In the genomic region with DNA sequence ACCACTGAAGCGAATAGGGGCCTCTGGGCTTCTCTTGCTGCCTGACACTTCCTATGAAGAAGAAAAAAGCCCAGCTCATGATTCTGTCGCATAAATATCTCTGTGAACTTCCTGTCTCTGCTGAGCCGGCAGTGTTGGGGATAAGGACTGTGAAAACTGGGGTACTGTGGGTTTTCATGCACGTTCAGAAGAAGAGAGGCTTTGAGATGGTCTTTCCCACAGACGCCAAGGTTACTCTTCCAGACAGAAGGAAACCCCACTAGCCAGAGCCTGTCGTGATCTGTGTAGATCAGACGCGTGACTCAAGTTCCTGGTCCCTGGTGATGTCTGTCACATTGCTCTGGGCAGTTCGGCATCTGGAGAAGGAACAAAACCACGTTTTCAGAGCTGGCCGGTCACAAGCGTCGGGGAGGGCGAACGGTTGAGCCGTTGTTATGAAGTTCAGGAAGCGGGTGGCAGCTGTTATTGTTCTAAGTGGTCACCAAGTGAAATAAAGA, we compare ENCODE assay signal across 7 mouse cellular contexts. TPM values are rescaled to one million over a fixed set of nuclear protein-coding genes. Genes with fewer than 3 reads are reported as not detected.
DNase-seq lines count a peak whose midpoint lies in the region; ATAC-seq and TF ChIP-seq lines count a peak whose summit lies in the region.

No protein-coding gene starts in this region.

- TF ChIP-seq EP300 in lung, postnatal 0 days (IDR thresholded peaks at IDR 0.05): peak; percentile 87

- no peak overlapping the region for H3K27ac ChIP-seq in testis, adult 2 months (ENCODE audit: control insufficient read depth, insufficient read depth, low read depth, low read length)
- H3K27ac ChIP-seq in lung, postnatal 0 days (ENCODE audit: low read length): peak overlapping the region; percentile 92

- H3K4me3 ChIP-seq in testis, adult 2 months (ENCODE audit: control insufficient read depth, low read depth, low read length): peak overlapping the region; percentile 62
- no peak overlapping the region for H3K4me3 ChIP-seq in lung, postnatal 0 days (ENCODE audit: low read depth, low read length)

- ATAC-seq in lung, postnatal 0 days: peak; percentile 86

- TF ChIP-seq CTCF in testis, adult 2 months (IDR thresholded peaks at IDR 0.05; ENCODE audit: control insufficient read depth, insufficient read depth, insufficient replicate concordance, low read depth, low read length): no peak
- no peak for TF ChIP-seq CTCF in lung, postnatal 0 days (IDR thresholded peaks at IDR 0.05)

- 36% methylated on average over 17 of the region's 17 CpGs for WGBS in lung, postnatal 0 days

- H3K4me2 ChIP-seq in lung, postnatal 0 days (replicated peaks; ENCODE audit: low read depth, low read length): no peak overlapping the region

- H3K9ac ChIP-seq in lung, postnatal 0 days (replicated peaks; ENCODE audit: low read depth): 0 out of 2 replicates have a peak overlapping the region, but pooled peaks have one; percentile 19

- H3K36me3 ChIP-seq in testis, adult 2 months (ENCODE audit: control insufficient read depth, insufficient read depth, low read length): no peaks in the 10 kb centered on the region
- no peaks in the 10 kb centered on the region for H3K36me3 ChIP-seq in lung, postnatal 0 days (ENCODE audit: insufficient read depth, low read length)

- no peak for DNase-seq in testis, postnatal 10 days (ENCODE audit: low spot score)
- peak; percentile 54 to 82 for DNase-seq in heart, adult 18-20 months
- DNase-seq in kidney, adult 8-10 months: peak; percentile 52 to 67
- DNase-seq in lung, postnatal 0 days (ENCODE audit: low spot score): peak; percentile 78
- no peak for DNase-seq in urinary bladder, postnatal 25 days (ENCODE audit: low spot score)
- no peak for DNase-seq in thymus, adult 18-20 months

- no peaks in the 10 kb centered on the region for H3K27me3 ChIP-seq in testis, adult 2 months (ENCODE audit: control insufficient read depth, insufficient read depth, low read length)
- H3K27me3 ChIP-seq in lung, postnatal 0 days (replicated peaks; ENCODE audit: insufficient read depth, low read length): no peaks in the 10 kb centered on the region

- no peaks in the 10 kb centered on the region for H3K9me3 ChIP-seq in lung, postnatal 0 days (ENCODE audit: low read length)

- H3K4me1 ChIP-seq in testis, adult 2 months (ENCODE audit: control insufficient read depth, insufficient read depth, low read length): peaks cover 4% of the 10 kb centered on the region; the same call in 1 of the 2 replicates
- peaks cover 4% of the 10 kb centered on the region; the same call in 1 of the 2 replicates for H3K4me1 ChIP-seq in lung, postnatal 0 days (ENCODE audit: insufficient read depth, low read depth, low read length)

- no peak for TF ChIP-seq POLR2A in testis, adult 2 months (IDR thresholded peaks at IDR 0.05; ENCODE audit: control insufficient read depth, low read depth, low read length)

RNA-seq across cellular contexts. Expression of gene Inpp5d, which starts 20.1 kb away (rescaled TPM):
- 8.1 and 10.4 TPM in 2 replicates for polyA plus RNA-seq in testis, adult 2 months (2012; rRNA removed)
- total RNA-seq in heart, adult 18-20 months (2021): 10 to 100 TPM; 17.3 to 24.4 TPM
- polyA plus RNA-seq in lung, postnatal 0 days (2015; fragmentation: Nextera tagmentation; extraction: Ambion mirVana): 13.5 and 13.6 TPM in 2 replicates

Comparison
In these comparisons a context has a peak if more than half of its experiments do, and no peak if none do; other contexts are left out.
1. DNase-seq: peak in heart, adult 18-20 months (2 of 2), kidney, adult 8-10 months (2 of 2) and lung, postnatal 0 days (single experiment); none in testis, postnatal 10 days (single experiment), urinary bladder, postnatal 25 days (single experiment) and thymus, adult 18-20 months (0 of 2).